Mouse (Mus musculus) forebrain, embryonic 12.5 days (tissue): ENCODE results near the gene Emc6. TPM values are rescaled to one million over a fixed set of nuclear protein-coding genes. Genes with fewer than 3 reads are reported as not detected.

Source experiments
- ATAC-seq: fragments of 200-750 bp; cut with Nextera tagmentation; 2 replicates; pipeline ENCODE4 v1.8.0; 2017; ENCODE audit warnings: moderate TSS enrichment; ENCODE audit not compliant: low FRiP score
- H3K27ac ChIP-seq: fragments of 300-500 bp; sonication (generic); 2 replicates; pipeline ENCODE4 v1.5.1; 2016; ENCODE audit warnings: mild to moderate bottlenecking
- H3K27me3 ChIP-seq: fragments of 300-500 bp; sonication (generic); 2 replicates; pipeline ENCODE4 v1.6.1; 2016; ENCODE audit warnings: mild to moderate bottlenecking
- H3K36me3 ChIP-seq: fragments of 300-500 bp; sonication (generic); replicated peaks from 2 replicates; pipeline ENCODE4 v1.6.1; 2016; ENCODE audit warnings: mild to moderate bottlenecking
- H3K4me1 ChIP-seq: fragments of 300-500 bp; sonication (generic); 2 replicates; pipeline ENCODE4 v1.6.1; 2016
- H3K4me2 ChIP-seq: fragments of 300-500 bp; sonication (generic); 2 replicates; pipeline ENCODE4 v1.6.1; 2016; ENCODE audit warnings: mild to moderate bottlenecking, moderate library complexity
- H3K4me3 ChIP-seq: fragments of 300-500 bp; sonication (generic); replicated peaks from 2 replicates; pipeline ENCODE4 v1.5.1; 2016; ENCODE audit warnings: mild to moderate bottlenecking
- H3K9ac ChIP-seq: fragments of 300-500 bp; sonication (generic); 2 replicates; pipeline ENCODE4 v1.6.1; 2016; ENCODE audit warnings: mild to moderate bottlenecking
- H3K9me3 ChIP-seq: fragments of 300-500 bp; sonication (generic); 2 replicates; pipeline ENCODE4 v1.6.1; 2016
- WGBS: fragments of 180-500 bp; shearing (Covaris S2); methylation state at CpG from one replicate; pipeline ENCODE4 v1.1.7; 2016; 5-methylcytosine and 5-hydroxymethylcytosine counted together
- polyA plus RNA-seq: library from polyadenylated mRNA; unstranded; fragments of >200 nt; fragmentation: Nextera tagmentation; extraction: Ambion mirVana; gene quantifications from 2 replicates; pipeline ENCODE4 v1.2.1, GENCODE M21; 2016

The Emc6 gene
- 123 and 129 TPM in 2 replicates for polyA plus RNA-seq

GRCm38 (mm10) chr11:73176608-73177508 is at the start of gene Emc6, which contains the start of gene Tax1bp3:
Gene Emc6, minus strand, starts transcription at chr11:73177037.
Gene Tax1bp3, plus strand, starts transcription at chr11:73177083.
- Histone ChIP-seq H3K36me3 (peaks cover 16% of the 10 kb centered on the region), H3K4me2 (peak within 1 kb of the TSS; percentile 73), H3K27me3 (no peaks in the 10 kb centered on the region), H3K27ac (peak within 1 kb of the TSS; percentile 84), H3K4me3 (peak within 1 kb of the TSS; percentile 97), H3K9ac (peak within 1 kb of the TSS; percentile 92), H3K9me3 (no peaks in the 10 kb centered on the region), H3K4me1 (peaks cover 30% of the 10 kb centered on the region)
- ATAC-seq: peak; percentile 98
- WGBS: under 1% methylated on average over 81 of the region's 81 CpGs

- no peak overlapping the region for H3K4me2 ChIP-seq
- no peaks in the 10 kb centered on the region for H3K4me1 ChIP-seq
- H3K27ac ChIP-seq: no peak overlapping the region
- no peaks in the 10 kb centered on the region for H3K36me3 ChIP-seq
- no peak overlapping the region for H3K9ac ChIP-seq
- peaks cover 4% of the 10 kb centered on the region; the same call in 1 of the 2 replicates for H3K9me3 ChIP-seq
- H3K27me3 ChIP-seq: no peaks in the 10 kb centered on the region; the same call in 1 of the 2 replicates
- ATAC-seq: no peak
- H3K4me3 ChIP-seq: no peak overlapping the region
- WGBS: 93% methylated on average over 6 of the region's 6 CpGs
These were observed 49.0 kb upstream of the Emc6 start for GRCm38 (mm10) chr11:73225856-73226255.

DNA sequence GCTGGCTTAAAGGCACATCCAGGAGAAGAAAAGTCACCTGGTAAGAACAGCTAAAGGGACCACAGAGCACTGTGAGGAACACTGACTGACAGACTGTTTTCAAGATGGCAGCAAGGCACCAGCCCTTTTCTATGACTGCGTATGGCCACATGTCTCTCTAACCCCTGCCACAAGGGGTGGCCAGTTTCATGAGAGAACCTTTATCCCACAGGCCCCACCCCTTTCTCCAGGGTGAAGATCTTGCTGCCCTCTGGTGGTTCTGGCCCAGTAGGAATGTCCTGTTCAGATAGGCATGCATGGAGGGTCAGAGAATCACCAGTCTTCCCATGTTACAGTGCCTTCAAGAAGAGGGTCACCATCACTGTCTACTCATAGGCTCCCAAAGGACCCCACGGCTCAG is 47.1 kb upstream of the Emc6 start:
- Histone ChIP-seq H3K4me1 (no peaks in the 10 kb centered on the region), H3K27ac (no peak overlapping the region), H3K4me3 (no peak overlapping the region), H3K27me3 (no peaks in the 10 kb centered on the region; the same call in 1 of the 2 replicates), H3K36me3 (no peaks in the 10 kb centered on the region), H3K4me2 (no peak overlapping the region), H3K9ac (no peak overlapping the region), H3K9me3 (peaks cover 2% of the 10 kb centered on the region; the same call in 1 of the 2 replicates)
- ATAC-seq: no peak
- WGBS: 82% methylated on average over 2 of the region's 2 CpGs

GRCm38 (mm10) chr11:73222846-73223245 is 46.0 kb upstream of the Emc6 start:
- no peak overlapping the region for H3K4me3 ChIP-seq
- H3K9me3 ChIP-seq: no peaks in the 10 kb centered on the region
- no peaks in the 10 kb centered on the region for H3K36me3 ChIP-seq
- H3K27me3 ChIP-seq: no peaks in the 10 kb centered on the region; the same call in 1 of the 2 replicates
- no peak overlapping the region for H3K27ac ChIP-seq
- no peak overlapping the region for H3K9ac ChIP-seq
- WGBS: 53% methylated on average over 5 of the region's 5 CpGs
- no peaks in the 10 kb centered on the region for H3K4me1 ChIP-seq
- no peak for ATAC-seq
- no peak overlapping the region for H3K4me2 ChIP-seq

GRCm38 (mm10) chr11:73220651-73221050 is 43.8 kb upstream of the Emc6 start:
- 80% methylated on average over 1 of the region's 1 CpGs for WGBS

DNA sequence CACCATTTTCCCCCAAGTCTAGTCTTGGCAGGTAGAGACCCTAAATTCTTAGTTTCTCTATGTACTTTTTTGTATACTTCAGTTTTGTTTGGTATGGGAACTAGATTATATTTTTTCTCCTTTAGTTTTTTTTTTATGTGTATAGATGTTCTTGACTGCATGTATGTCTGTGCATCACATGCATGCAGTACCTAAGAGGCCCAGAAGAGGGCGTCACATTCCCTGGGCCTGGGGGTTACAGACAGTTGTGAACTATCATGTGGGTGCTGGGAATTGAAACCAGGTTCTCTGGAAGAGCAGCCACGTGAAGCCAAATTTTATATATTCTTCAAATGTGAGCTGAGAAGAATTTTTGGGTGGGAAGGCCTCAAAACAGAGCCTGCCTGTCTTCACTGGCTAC is 42.8 kb upstream of the Emc6 start:
- Histone ChIP-seq H3K4me3 (no peak overlapping the region), H3K9me3 (no peaks in the 10 kb centered on the region), H3K9ac (no peak overlapping the region), H3K4me2 (no peak overlapping the region), H3K4me1 (no peaks in the 10 kb centered on the region), H3K27me3 (peaks cover 6% of the 10 kb centered on the region; the same call in 1 of the 2 replicates), H3K36me3 (no peaks in the 10 kb centered on the region), H3K27ac (no peak overlapping the region)
- ATAC-seq: no peak
- WGBS: 68% methylated on average over 2 of the region's 2 CpGs

More at GRCm38 (mm10) chr11:73220651-73221050, 43.8 kb upstream of the Emc6 start:
- Histone ChIP-seq H3K27me3 (no peaks in the 10 kb centered on the region; the same call in 1 of the 2 replicates), H3K4me1 (no peaks in the 10 kb centered on the region), H3K27ac (no peak overlapping the region), H3K9me3 (no peaks in the 10 kb centered on the region), H3K9ac (no peak overlapping the region), H3K4me2 (no peak overlapping the region), H3K4me3 (no peak overlapping the region), H3K36me3 (no peaks in the 10 kb centered on the region)
- ATAC-seq: no peak

DNA sequence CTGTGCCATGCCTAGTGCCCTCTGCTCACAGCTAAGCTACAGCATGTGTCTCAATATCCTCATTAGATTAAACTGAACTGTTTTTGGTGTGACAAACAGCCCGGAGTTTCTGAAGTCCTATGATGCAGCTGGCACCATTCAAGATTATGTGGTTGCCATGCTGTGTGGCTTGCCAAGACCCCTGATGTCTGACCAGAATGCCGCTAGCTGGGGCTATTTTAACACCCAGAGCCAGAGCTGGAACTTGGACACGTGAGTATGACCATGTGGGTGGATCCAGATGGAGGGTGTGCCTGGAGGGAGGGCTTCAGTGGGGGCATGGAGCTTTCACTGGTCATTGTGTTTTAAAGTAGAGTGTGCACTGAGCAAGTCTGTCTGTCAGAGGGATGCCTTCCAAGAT is 37.1 kb upstream of the Emc6 start:
- no peak for ATAC-seq
- no peaks in the 10 kb centered on the region for H3K4me1 ChIP-seq

DNA sequence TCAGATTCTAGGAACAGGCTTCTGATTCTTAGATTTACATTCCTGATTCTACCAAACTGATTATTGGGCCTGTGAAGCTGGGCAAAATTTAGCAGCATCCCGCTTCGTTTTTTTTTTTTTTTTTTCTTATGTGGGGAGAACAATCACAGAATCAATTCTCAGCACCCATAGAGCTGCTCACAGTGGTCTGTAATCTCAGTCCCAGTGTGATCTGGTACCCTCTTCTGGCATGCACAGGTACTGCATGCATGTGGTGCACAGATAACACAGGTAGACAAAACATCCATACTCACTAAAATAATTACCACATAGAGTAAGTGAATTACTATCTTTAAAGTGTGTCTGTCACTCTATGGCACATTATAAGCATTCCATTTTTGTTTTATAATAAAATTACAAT is 30.8 kb upstream of the Emc6 start:
- no peak overlapping the region for H3K4me3 ChIP-seq
- H3K27me3 ChIP-seq: 0 out of 2 replicates have a peak, but pooled peaks cover under 1% of the 10 kb centered on the region
- H3K9ac ChIP-seq: no peak overlapping the region
- 93% methylated on average over 2 of the region's 2 CpGs for WGBS
- H3K27ac ChIP-seq: no peak overlapping the region
- no peaks in the 10 kb centered on the region for H3K9me3 ChIP-seq
- H3K4me1 ChIP-seq: no peaks in the 10 kb centered on the region
- H3K36me3 ChIP-seq: no peaks in the 10 kb centered on the region
- no peak overlapping the region for H3K4me2 ChIP-seq
- ATAC-seq: no peak

More for the DNA sequence above, 37.1 kb upstream of the Emc6 start:
- no peak overlapping the region for H3K4me3 ChIP-seq
- WGBS: 85% methylated on average over 3 of the region's 3 CpGs
- no peaks in the 10 kb centered on the region for H3K36me3 ChIP-seq
- H3K9ac ChIP-seq: no peak overlapping the region
- no peak overlapping the region for H3K27ac ChIP-seq
- no peaks in the 10 kb centered on the region for H3K9me3 ChIP-seq
- H3K4me2 ChIP-seq: no peak overlapping the region
- 0 out of 2 replicates have a peak, but pooled peaks cover 6% of the 10 kb centered on the region for H3K27me3 ChIP-seq

GRCm38 (mm10) chr11:73205194-73205593 is 28.4 kb upstream of the Emc6 start:
- no peak for ATAC-seq
- Histone ChIP-seq H3K9ac (no peak overlapping the region), H3K27me3 (peaks cover 10% of the 10 kb centered on the region; the same call in 1 of the 2 replicates), H3K36me3 (no peaks in the 10 kb centered on the region), H3K4me3 (no peak overlapping the region), H3K9me3 (no peaks in the 10 kb centered on the region), H3K27ac (no peak overlapping the region), H3K4me1 (no peaks in the 10 kb centered on the region), H3K4me2 (no peak overlapping the region)
- 76% methylated on average over 7 of the region's 7 CpGs for WGBS

DNA sequence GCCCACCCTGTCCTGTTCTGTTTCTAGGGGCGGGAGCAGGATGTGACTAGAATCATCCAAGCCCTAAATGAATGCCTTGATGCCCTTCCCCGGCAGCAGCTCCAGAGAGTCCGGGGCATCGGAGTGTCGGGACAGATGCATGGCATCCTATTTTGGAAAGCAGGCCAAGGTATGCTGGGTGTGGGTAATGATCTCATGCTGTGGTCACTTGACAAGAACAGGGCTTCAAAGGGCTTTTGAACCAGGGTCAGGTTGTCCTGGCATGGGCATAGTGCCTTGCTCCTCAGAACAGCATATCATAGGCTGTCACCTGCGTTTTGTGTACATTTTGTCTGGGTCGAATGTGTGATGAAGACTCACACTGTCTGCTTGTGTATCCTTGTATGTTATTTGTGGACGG is 27.1 kb upstream of the Emc6 start:
- Histone ChIP-seq H3K4me2 (no peak overlapping the region), H3K4me3 (no peak overlapping the region), H3K27ac (no peak overlapping the region), H3K9ac (no peak overlapping the region), H3K4me1 (peaks cover 5% of the 10 kb centered on the region), H3K27me3 (peaks cover 10% of the 10 kb centered on the region; the same call in 1 of the 2 replicates), H3K9me3 (no peaks in the 10 kb centered on the region), H3K36me3 (no peaks in the 10 kb centered on the region)
- no peak for ATAC-seq
- 87% methylated on average over 8 of the region's 8 CpGs for WGBS

DNA sequence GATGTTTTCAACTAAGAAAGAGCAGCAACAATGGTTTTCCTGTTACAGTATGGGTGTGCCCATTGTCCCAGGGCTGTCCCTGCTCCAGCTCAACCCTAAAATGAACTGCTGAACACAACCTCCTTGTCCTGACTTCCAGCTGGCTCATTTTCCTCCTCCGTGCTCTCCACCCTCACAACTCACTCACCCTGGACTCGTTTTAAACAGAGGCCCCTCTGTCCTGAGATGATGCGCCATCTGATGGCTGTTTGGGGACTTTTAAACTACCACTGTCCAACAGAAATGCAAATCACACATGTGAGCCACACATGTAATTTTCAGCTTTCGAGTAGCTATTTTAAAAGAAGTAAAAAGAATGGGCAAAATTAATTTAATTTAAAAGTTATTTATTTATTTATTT is 24.8 kb upstream of the Emc6 start:
- 34% methylated on average over 4 of the region's 4 CpGs for WGBS
- Histone ChIP-seq H3K27me3 (peaks cover 10% of the 10 kb centered on the region; the same call in 1 of the 2 replicates), H3K27ac (no peak overlapping the region), H3K4me2 (no peak overlapping the region), H3K4me1 (peaks cover 16% of the 10 kb centered on the region), H3K9ac (no peak overlapping the region), H3K4me3 (no peak overlapping the region), H3K36me3 (no peaks in the 10 kb centered on the region), H3K9me3 (no peaks in the 10 kb centered on the region)
- no peak for ATAC-seq

DNA sequence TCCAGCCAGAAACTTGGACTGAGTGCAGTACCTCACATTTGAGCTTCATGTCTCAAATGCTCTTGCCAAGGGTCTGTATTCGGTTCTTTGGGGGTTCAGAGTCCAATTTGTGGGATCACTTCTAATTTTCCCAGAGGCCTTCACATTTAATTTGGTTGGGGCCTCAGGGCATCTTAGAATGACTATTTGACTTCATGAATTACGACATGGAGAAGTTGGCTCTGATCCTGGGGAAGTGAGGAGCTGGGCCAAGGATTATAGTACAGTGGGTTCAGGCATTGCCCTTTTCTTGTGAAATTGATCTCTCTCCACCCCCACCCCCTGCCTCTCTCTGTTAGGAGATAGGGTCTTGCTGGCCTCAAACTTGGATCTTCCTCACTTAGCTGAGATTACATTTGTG is 24.2 kb upstream of the Emc6 start:
- peaks cover 10% of the 10 kb centered on the region; the same call in 1 of the 2 replicates for H3K27me3 ChIP-seq

More for the DNA sequence above, 24.2 kb upstream of the Emc6 start:
- WGBS: 75% methylated on average over 2 of the region's 2 CpGs
- Histone ChIP-seq H3K36me3 (no peaks in the 10 kb centered on the region), H3K27ac (no peak overlapping the region), H3K4me1 (peaks cover 16% of the 10 kb centered on the region), H3K4me3 (no peak overlapping the region), H3K4me2 (no peak overlapping the region), H3K9me3 (no peaks in the 10 kb centered on the region), H3K9ac (no peak overlapping the region)
- ATAC-seq: no peak
